Mouse (Mus musculus) cerebellum, adult 9-10 months (tissue): Measurements from ENCODE around the gene Gm13078.

Source experiments
- DNase-seq: peaks from one replicate; pipeline ENCODE4 v3.0.0; 2022

Gene Gm13078

DNA sequence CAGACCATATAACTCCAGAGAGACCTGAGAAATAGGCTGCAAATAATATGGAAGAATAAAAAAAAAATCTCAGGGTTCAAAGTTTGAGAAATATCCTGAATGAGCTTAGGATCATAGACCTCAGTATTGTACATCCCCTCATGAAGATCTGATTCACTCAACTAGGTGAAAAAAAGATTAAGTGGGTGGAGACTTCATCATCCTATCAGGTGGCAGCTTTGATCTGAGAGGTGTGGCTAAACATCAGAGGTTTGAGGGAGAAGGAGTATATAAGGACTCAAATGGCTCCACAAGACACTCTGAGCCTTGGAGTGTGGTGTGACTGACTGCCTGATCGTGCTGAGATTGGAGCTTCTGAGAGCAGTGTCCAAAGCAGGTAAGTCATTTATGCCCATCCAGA is at the start of gene Gm13078:
Gene Gm13078, plus strand, starts transcription at position 301 of the 400 bp plus-strand sequence.
- no peak for DNase-seq

DNA sequence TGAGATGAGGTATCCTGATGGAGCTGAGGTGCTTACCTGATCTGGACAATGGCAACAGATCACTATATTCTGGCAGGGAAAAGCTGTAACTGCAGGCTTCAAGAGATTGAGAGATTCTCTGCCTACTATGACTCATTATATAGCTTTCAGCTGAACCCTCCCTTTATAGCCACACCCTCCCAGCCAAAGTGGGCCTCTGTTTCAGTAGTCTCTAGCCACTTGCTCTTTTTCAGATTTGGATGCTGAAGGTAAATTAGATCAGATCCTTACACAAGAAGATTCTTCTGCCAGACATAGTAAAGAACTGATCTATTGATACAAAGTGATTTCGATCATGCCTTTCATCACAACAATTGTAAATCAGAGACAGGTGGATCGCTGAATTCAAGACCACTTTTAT is 16.6 kb upstream of the Gm13078 start, which contains the start of gene Gm13089:
Gene Gm13089, minus strand, starts transcription at position 101 of the 400 bp plus-strand sequence.
- DNase-seq: no peak
